Mouse (Mus musculus) hindbrain, embryonic 10.5 days (tissue): ENCODE data around the gene Mpv17l. TPM values are rescaled to one million over a fixed set of nuclear protein-coding genes. Genes with fewer than 3 reads are reported as not detected.
"Not testable (repeated sequence)": the region's sequence is repeated elsewhere in the genome, so short reads cannot be mapped to it uniquely, and the experiment has no call there.

Experiments
- DNase-seq: peaks from one replicate; pipeline ENCODE4 v3.0.0-alpha.2; 2017; ENCODE audit warnings: low spot score
- H3K27ac ChIP-seq: fragments of 300-500 bp; sonication (generic); 2 replicates; pipeline ENCODE4 v1.5.1; 2016; ENCODE audit warnings: mild to moderate bottlenecking, moderate library complexity
- H3K27me3 ChIP-seq: fragments of 300-500 bp; sonication (generic); 2 replicates; pipeline ENCODE4 v1.6.1; 2016; ENCODE audit warnings: mild to moderate bottlenecking; ENCODE audit not compliant: poor library complexity, insufficient read depth, severe bottlenecking
- H3K36me3 ChIP-seq: fragments of 300-500 bp; sonication (generic); 2 replicates; pipeline ENCODE4 v1.6.1; 2016; ENCODE audit warnings: mild to moderate bottlenecking, moderate library complexity
- H3K4me1 ChIP-seq: fragments of 300-500 bp; sonication (generic); replicated peaks from 2 replicates; pipeline ENCODE4 v1.6.1; 2016; ENCODE audit warnings: mild to moderate bottlenecking
- H3K4me3 ChIP-seq: fragments of 300-500 bp; sonication (generic); 2 replicates; pipeline ENCODE4 v1.5.1; 2016; ENCODE audit warnings: mild to moderate bottlenecking, moderate library complexity
- H3K9me3 ChIP-seq: fragments of 300-500 bp; sonication (generic); 2 replicates; pipeline ENCODE4 v1.6.1; 2016; ENCODE audit warnings: mild to moderate bottlenecking, moderate library complexity
- WGBS: fragments of 180-500 bp; shearing (Covaris S2); methylation state at CpG from one replicate; pipeline ENCODE4 v1.1.7; 2016; 5-methylcytosine and 5-hydroxymethylcytosine counted together
- polyA plus RNA-seq: library from polyadenylated mRNA; unstranded; fragments of >200 nt; fragmentation: Nextera tagmentation; extraction: Ambion mirVana; gene quantifications from 2 replicates; pipeline ENCODE4 v1.2.1, GENCODE M21; 2016

Gene Mpv17l
- polyA plus RNA-seq, 1 experiment from 2014 or later = 4.6 TPM

GRCm38 (mm10) chr16:13944752-13945151, 41.8 kb downstream of the Mpv17l start:
- DNase-seq = no peak
- no peak overlapping the region for H3K4me3 ChIP-seq
- H3K9me3 ChIP-seq = no peaks in the 10 kb centered on the region
- H3K36me3 ChIP-seq = no peaks in the 10 kb centered on the region
- WGBS = 85% methylated on average over 5 of the region's 5 CpGs
- peaks cover 17% of the 10 kb centered on the region for H3K4me1 ChIP-seq
- peaks cover 14% of the 10 kb centered on the region for H3K27me3 ChIP-seq
- no peak overlapping the region for H3K27ac ChIP-seq

- DNase-seq = no peak
- H3K4me1 ChIP-seq = peaks cover 15% of the 10 kb centered on the region
- H3K27me3 ChIP-seq = peaks cover 14% of the 10 kb centered on the region
- no peaks in the 10 kb centered on the region for H3K9me3 ChIP-seq
- H3K27ac ChIP-seq = no peak overlapping the region
- H3K4me3 ChIP-seq = no peak overlapping the region
- no peaks in the 10 kb centered on the region for H3K36me3 ChIP-seq
- WGBS = 78% methylated on average over 4 of the region's 4 CpGs
Measured at GRCm38 (mm10) chr16:13945153-13945552, 42.2 kb downstream of the Mpv17l start.

DNA sequence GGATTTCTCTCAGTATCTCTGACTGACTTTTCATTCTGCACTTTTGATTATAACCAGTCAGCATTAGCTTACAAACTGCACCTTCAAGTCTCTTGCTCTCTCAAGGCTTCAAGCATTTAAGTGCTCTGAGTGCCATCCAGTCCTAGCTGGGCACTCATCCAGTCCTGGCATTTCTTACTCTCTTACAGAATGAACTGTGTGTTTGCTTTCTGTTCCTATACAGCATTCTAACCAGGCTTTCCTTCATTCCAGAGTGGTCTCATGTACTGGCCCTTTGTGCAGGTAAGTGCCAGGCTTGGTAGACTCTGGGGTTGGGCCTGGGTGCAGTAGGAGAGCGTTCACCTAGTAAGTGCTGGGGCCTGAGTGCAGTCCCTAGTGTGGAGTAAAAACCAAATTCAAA, 43.3 kb downstream of the Mpv17l start:
- peaks cover 12% of the 10 kb centered on the region for H3K27me3 ChIP-seq
- H3K27ac ChIP-seq = no peak overlapping the region
- peaks cover 3% of the 10 kb centered on the region for H3K4me1 ChIP-seq
- no peak overlapping the region for H3K4me3 ChIP-seq
- no peak for DNase-seq
- H3K9me3 ChIP-seq = no peaks in the 10 kb centered on the region
- WGBS = 87% methylated on average over 1 of the region's 1 CpGs
- H3K36me3 ChIP-seq = no peaks in the 10 kb centered on the region

- 70% methylated on average over 3 of the region's 3 CpGs for WGBS
- H3K4me1 ChIP-seq = no peaks in the 10 kb centered on the region
- H3K27ac ChIP-seq = no peak overlapping the region
- DNase-seq = no peak
- H3K36me3 ChIP-seq = no peaks in the 10 kb centered on the region
- H3K4me3 ChIP-seq = no peak overlapping the region
- no peaks in the 10 kb centered on the region for H3K27me3 ChIP-seq
- no peaks in the 10 kb centered on the region for H3K9me3 ChIP-seq
Measured at GRCm38 (mm10) chr16:13951245-13951644, 48.3 kb downstream of the Mpv17l start.

- Histone ChIP-seq H3K4me1 (no peaks in the 10 kb centered on the region), H3K4me3 (no peak overlapping the region), H3K27ac (no peak overlapping the region), H3K9me3 (no peaks in the 10 kb centered on the region), H3K27me3 (no peaks in the 10 kb centered on the region), H3K36me3 (no peaks in the 10 kb centered on the region)
- DNase-seq = no peak
- WGBS = 44% methylated on average over 1 of the region's 1 CpGs
Measured at GRCm38 (mm10) chr16:13962053-13962452, 59.1 kb downstream of the Mpv17l start.

GRCm38 (mm10) chr16:13969096-13969495, 66.1 kb downstream of the Mpv17l start:
- no peak for DNase-seq
- WGBS = 93% methylated on average over 1 of the region's 1 CpGs
- no peaks in the 10 kb centered on the region for H3K4me1 ChIP-seq
- no peak overlapping the region for H3K27ac ChIP-seq
- no peak overlapping the region for H3K4me3 ChIP-seq
- no peaks in the 10 kb centered on the region for H3K9me3 ChIP-seq
- no peaks in the 10 kb centered on the region for H3K36me3 ChIP-seq
- H3K27me3 ChIP-seq = no peaks in the 10 kb centered on the region

GRCm38 (mm10) chr16:13972051-13972450, 69.1 kb downstream of the Mpv17l start:
- Histone ChIP-seq H3K4me1 (no peaks in the 10 kb centered on the region), H3K27ac (no peak overlapping the region), H3K36me3 (no peaks in the 10 kb centered on the region; the same call in 1 of the 2 replicates), H3K4me3 (no peak overlapping the region), H3K9me3 (no peaks in the 10 kb centered on the region; the same call in 1 of the 2 replicates), H3K27me3 (no peaks in the 10 kb centered on the region)
- DNase-seq = no peak
- WGBS = 90% methylated on average over 8 of the region's 8 CpGs

DNA sequence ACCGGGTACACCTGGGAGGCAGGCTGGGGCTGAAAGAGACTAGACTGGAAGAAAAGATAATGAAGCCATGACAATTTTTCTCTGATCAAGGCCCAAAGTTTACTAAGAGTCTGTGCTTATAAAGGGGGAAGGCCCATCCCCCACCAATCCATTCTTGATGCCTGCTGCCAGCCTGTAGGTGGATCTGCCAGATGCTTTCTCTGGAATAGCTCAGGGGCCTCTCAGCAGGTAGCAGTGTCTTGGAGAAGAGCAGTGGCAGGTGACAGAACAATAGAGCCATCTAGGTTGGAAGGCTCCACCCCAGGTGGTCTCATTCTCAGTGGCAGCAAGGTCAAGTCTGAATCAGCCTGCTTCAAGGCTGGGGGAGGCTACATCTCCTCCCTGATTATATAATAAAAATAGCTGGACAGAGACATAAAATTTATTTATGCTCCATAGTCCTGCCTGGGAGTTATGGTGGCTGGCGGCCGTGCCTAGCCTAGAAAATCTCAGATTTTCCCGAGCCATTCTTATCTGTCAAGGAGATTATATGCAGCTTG, 73.5 kb downstream of the Mpv17l start:
- 77% methylated on average over 4 of the region's 4 CpGs for WGBS
- not testable (repeated sequence) for H3K27me3 ChIP-seq, H3K9me3 ChIP-seq, DNase-seq, H3K27ac ChIP-seq, H3K36me3 ChIP-seq, H3K4me1 ChIP-seq, H3K4me3 ChIP-seq

DNA sequence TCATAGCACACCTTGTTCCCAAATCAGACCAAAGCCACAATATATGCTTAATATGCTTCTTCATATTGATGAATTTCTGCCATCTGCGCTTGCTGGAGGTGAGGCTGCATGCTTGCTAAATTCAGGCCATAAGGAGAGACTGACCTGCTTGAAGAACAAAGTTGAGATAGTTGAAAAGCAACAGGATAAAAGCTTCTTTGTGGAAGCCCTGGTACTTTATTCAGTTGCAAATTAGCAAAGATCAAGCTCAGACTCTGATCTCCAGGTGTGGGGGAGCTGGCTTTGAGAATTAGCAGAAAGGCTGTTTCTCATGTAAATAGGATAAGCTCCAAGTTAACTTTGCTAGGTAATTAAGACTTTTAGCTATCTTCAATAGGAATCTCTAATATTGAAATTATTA, 74.1 kb downstream of the Mpv17l start:
- H3K36me3 ChIP-seq, H3K4me1 ChIP-seq, DNase-seq, H3K9me3 ChIP-seq, H3K27ac ChIP-seq, H3K4me3 ChIP-seq, H3K27me3 ChIP-seq: not testable (repeated sequence)
- WGBS = 52% methylated on average over 1 of the region's 1 CpGs

GRCm38 (mm10) chr16:13981726-13982125, 78.8 kb downstream of the Mpv17l start:
- H3K27ac ChIP-seq, H3K4me3 ChIP-seq, H3K36me3 ChIP-seq, H3K4me1 ChIP-seq, H3K27me3 ChIP-seq, H3K9me3 ChIP-seq, DNase-seq: not testable (repeated sequence)
- WGBS = 73% methylated on average over 3 of the region's 3 CpGs

DNA sequence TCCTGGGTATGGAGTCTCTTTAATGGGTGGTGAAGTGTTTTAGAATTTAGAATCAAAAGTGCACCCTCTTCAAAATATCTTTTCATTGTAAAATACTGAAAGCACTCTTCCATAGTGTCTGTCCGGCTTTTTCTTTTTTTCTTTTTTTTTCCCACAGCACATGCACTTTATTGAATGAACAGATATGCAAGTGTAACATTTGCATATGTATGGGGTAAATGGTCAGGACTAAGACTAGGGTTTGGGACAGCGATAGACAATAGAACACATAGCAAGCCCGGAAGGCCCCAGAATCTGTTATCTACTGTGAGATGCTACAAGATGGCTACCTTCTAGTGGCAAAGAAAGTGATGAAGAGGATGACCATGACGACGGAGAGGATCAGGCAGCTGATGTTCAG, 80.2 kb downstream of the Mpv17l start:
- H3K27me3 ChIP-seq = no peaks in the 10 kb centered on the region
- WGBS = 88% methylated on average over 5 of the region's 5 CpGs
- H3K27ac ChIP-seq = no peak overlapping the region
- no peaks in the 10 kb centered on the region for H3K9me3 ChIP-seq
- H3K36me3 ChIP-seq = no peaks in the 10 kb centered on the region
- H3K4me1 ChIP-seq = peaks cover 17% of the 10 kb centered on the region
- no peak for DNase-seq
- no peak overlapping the region for H3K4me3 ChIP-seq

GRCm38 (mm10) chr16:13986197-13986573, 83.2 kb downstream of the Mpv17l start:
- WGBS = 63% methylated on average over 3 of the region's 3 CpGs
- no peaks in the 10 kb centered on the region for H3K36me3 ChIP-seq

GRCm38 (mm10) chr16:13986574-13987478, 83.9 kb downstream of the Mpv17l start, which contains the start of the genes 2900011O08Rik and Ifitm7:
Gene 2900011O08Rik (plus strand): TSS chr16:13986604.
Gene Ifitm7 (minus strand): TSS chr16:13986888.
- peak within 1 kb of the TSS; percentile 90 for H3K27ac ChIP-seq
- peak; percentile 63 for DNase-seq
- H3K4me3 ChIP-seq = peak within 1 kb of the TSS; percentile 71
- no peaks in the 10 kb centered on the region for H3K27me3 ChIP-seq
- no peaks in the 10 kb centered on the region for H3K36me3 ChIP-seq
- 1% methylated on average over 31 of the region's 31 CpGs for WGBS
- H3K9me3 ChIP-seq = no peaks in the 10 kb centered on the region
- H3K4me1 ChIP-seq = peaks cover 17% of the 10 kb centered on the region

More at GRCm38 (mm10) chr16:13986197-13986573, 83.2 kb downstream of the Mpv17l start:
- no peak for DNase-seq
- H3K4me1 ChIP-seq = peaks cover 17% of the 10 kb centered on the region
- no peaks in the 10 kb centered on the region for H3K9me3 ChIP-seq
- H3K27me3 ChIP-seq = no peaks in the 10 kb centered on the region
- peak overlapping the region; percentile 71 for H3K4me3 ChIP-seq
- H3K27ac ChIP-seq = peak overlapping the region; percentile 90
